Mouse (Mus musculus) CH12.LX (cell line): ENCODE measurements around the gene Cryl1.

Source experiments
- CHD2 ChIP-seq: IDR thresholded peaks from 2 replicates; pipeline ENCODE4 v1.6.1; 2011; ENCODE audit warnings: low read length, improper control_type of control experiment
- CTCF ChIP-seq, 2 experiments: IDR thresholded peaks in 1 of 2; conservative IDR thresholded peaks in 1 of 2; 2 replicates each; pipeline ENCODE4 v1.5.1; 2011 to 2012; ENCODE audit warnings: low read depth in 2 of 2, low read length in 2 of 2, improper control_type of control experiment in 1 of 2, inconsistent platforms in 1 of 2, mild to moderate bottlenecking in 1 of 2, moderate library complexity in 1 of 2
- IRF4 ChIP-seq: IDR thresholded peaks from 2 replicates; pipeline ENCODE4 v1.6.1; 2014; ENCODE audit warnings: low read depth, mild to moderate bottlenecking, inconsistent platforms, low read length, improper control_type of control experiment
- JUN ChIP-seq: IDR thresholded peaks from 2 replicates; pipeline ENCODE4 v1.6.1; 2011; ENCODE audit warnings: low read depth, mild to moderate bottlenecking, low read length, improper control_type of control experiment, moderate library complexity; ENCODE audit not compliant: insufficient read depth
- MAFK ChIP-seq: IDR thresholded peaks from 2 replicates; pipeline ENCODE4 v1.6.1; 2011; ENCODE audit warnings: low read length, improper control_type of control experiment; ENCODE audit not compliant: insufficient replicate concordance
- MEF2A ChIP-seq: IDR thresholded peaks from 2 replicates; pipeline ENCODE4 v1.6.1; 2014; ENCODE audit warnings: low read depth, mild to moderate bottlenecking, inconsistent platforms, low read length, improper control_type of control experiment, borderline replicate concordance
- MXI1 ChIP-seq: IDR thresholded peaks from 2 replicates; pipeline ENCODE4 v1.6.1; 2011; ENCODE audit warnings: mild to moderate bottlenecking, low read depth, low read length, improper control_type of control experiment
- NELFE ChIP-seq: IDR thresholded peaks from 2 replicates; pipeline ENCODE4 v1.6.1; 2011; ENCODE audit warnings: low read depth, low read length, improper control_type of control experiment
- POLR2A ChIP-seq: IDR thresholded peaks from 2 replicates; pipeline ENCODE4 v1.6.1; 2011; ENCODE audit warnings: low read depth, mild to moderate bottlenecking, improper control_type of control experiment, low read length
- POLR2AphosphoS2 ChIP-seq: IDR thresholded peaks from 2 replicates; pipeline ENCODE4 v1.6.1; 2011; ENCODE audit warnings: low read depth, low read length, improper control_type of control experiment

GRCm38 (mm10) chr14:57402815-57403214 is 4.5 kb upstream of the Cryl1 start:
- TF ChIP-seq CTCF (conservative IDR thresholded peaks at IDR 0.05 in 1 of 2, IDR thresholded peaks at IDR 0.05 in 1 of 2; ENCODE audit: low read depth in 2 of 2, low read length in 2 of 2) (no peak), MXI1 (no peak), CHD2 (no peak), POLR2A (no peak), IRF4 (no peak), JUN (no peak), POLR2AphosphoS2 (no peak), MAFK (no peak), MEF2A (no peak), NELFE (no peak)
